In genomic region chr9:78178197-78178596, GRCm38 (mm10) we compare ENCODE assay signal across 23 mouse cellular contexts. TPM values are rescaled to one million over a fixed set of nuclear protein-coding genes. Genes with fewer than 3 reads are reported as not detected.
DNase-seq lines count a peak whose midpoint lies in the region; ATAC-seq lines count a peak whose summit lies in the region.
"Had no signal": no experiment of that assay in that cellular context is flagged by ENCODE, and none has a peak within 500 bp of the region (broad histone marks: within the 10 kb centered on the region; RNA-seq: fewer than 3 reads in every experiment).

No protein-coding gene starts in this region.

- no peaks in the 10 kb centered on the region for H3K27me3 ChIP-seq in midbrain, embryonic 11.5 days (ENCODE audit: control insufficient read depth, insufficient read depth, low read length)
- no peaks in the 10 kb centered on the region for H3K27me3 ChIP-seq in midbrain, embryonic 13.5 days
- H3K27me3 ChIP-seq in stomach, embryonic 15.5 days (replicated peaks), result no peaks in the 10 kb centered on the region
- H3K27me3 ChIP-seq in stomach, embryonic 16.5 days (ENCODE audit: control insufficient read depth, insufficient read depth, low read length), result no peaks in the 10 kb centered on the region
- H3K27me3 ChIP-seq in hindbrain, embryonic 12.5 days, result no peaks in the 10 kb centered on the region
- H3K27me3 ChIP-seq: embryonic facial prominence, embryonic 13.5 days; embryonic facial prominence, embryonic 15.5 days; forebrain, embryonic 12.5 days had no signal

- H3K4me2 ChIP-seq in midbrain, embryonic 11.5 days, result no peak overlapping the region
- no peak overlapping the region for H3K4me2 ChIP-seq in midbrain, embryonic 13.5 days (replicated peaks)
- H3K4me2 ChIP-seq in stomach, embryonic 15.5 days, result no peak overlapping the region
- H3K4me2 ChIP-seq in stomach, embryonic 16.5 days (ENCODE audit: low read depth, low read length), result no peak overlapping the region
- H3K4me2 ChIP-seq in hindbrain, embryonic 12.5 days (replicated peaks), result no peak overlapping the region
- H3K4me2 ChIP-seq: embryonic facial prominence, embryonic 13.5 days; embryonic facial prominence, embryonic 15.5 days; forebrain, embryonic 12.5 days had no signal

- H3K27ac ChIP-seq in midbrain, embryonic 11.5 days (ENCODE audit: low read depth, low read length), result no peak overlapping the region
- no peak overlapping the region for H3K27ac ChIP-seq in midbrain, embryonic 13.5 days
- H3K27ac ChIP-seq in stomach, embryonic 15.5 days, result peak overlapping the region; percentile 54; the same call in 1 of the 2 replicates
- H3K27ac ChIP-seq in stomach, embryonic 16.5 days (ENCODE audit: low read length), result peak overlapping the region; percentile 48
- no peak overlapping the region for H3K27ac ChIP-seq in hindbrain, embryonic 12.5 days
- H3K27ac ChIP-seq: embryonic facial prominence, embryonic 13.5 days; embryonic facial prominence, embryonic 15.5 days; forebrain, embryonic 10.5 days; forebrain, embryonic 12.5 days had no signal

- H3K9ac ChIP-seq in midbrain, embryonic 11.5 days (ENCODE audit: low read length), result no peak overlapping the region
- H3K9ac ChIP-seq in midbrain, embryonic 13.5 days (replicated peaks), result no peak overlapping the region
- H3K9ac ChIP-seq in stomach, embryonic 15.5 days, result no peak overlapping the region
- no peak overlapping the region for H3K9ac ChIP-seq in stomach, embryonic 16.5 days (ENCODE audit: low read length)
- H3K9ac ChIP-seq in hindbrain, embryonic 12.5 days, result no peak overlapping the region
- H3K9ac ChIP-seq: embryonic facial prominence, embryonic 13.5 days; embryonic facial prominence, embryonic 15.5 days; forebrain, embryonic 12.5 days had no signal

- WGBS in midbrain, embryonic 11.5 days, result 85% methylated on average over 5 of the region's 5 CpGs
- WGBS in midbrain, embryonic 13.5 days, result 84% methylated on average over 5 of the region's 5 CpGs
- WGBS in stomach, embryonic 15.5 days, result 79% methylated on average over 5 of the region's 5 CpGs
- 83% methylated on average over 5 of the region's 5 CpGs for WGBS in stomach, embryonic 16.5 days
- WGBS in hindbrain, embryonic 12.5 days, result 82% methylated on average over 5 of the region's 5 CpGs

- H3K4me1 ChIP-seq in midbrain, embryonic 11.5 days (ENCODE audit: control insufficient read depth, insufficient read depth, low read length), result no peaks in the 10 kb centered on the region
- H3K4me1 ChIP-seq in midbrain, embryonic 13.5 days (replicated peaks), result peaks cover 14% of the 10 kb centered on the region; the same call in 1 of the 2 replicates
- 0 out of 2 replicates have a peak, but pooled peaks cover 8% of the 10 kb centered on the region for H3K4me1 ChIP-seq in stomach, embryonic 15.5 days
- H3K4me1 ChIP-seq in stomach, embryonic 16.5 days (ENCODE audit: control insufficient read depth, insufficient read depth, low read length), result peaks cover 11% of the 10 kb centered on the region
- H3K4me1 ChIP-seq in hindbrain, embryonic 12.5 days, result 0 out of 2 replicates have a peak, but pooled peaks cover 3% of the 10 kb centered on the region

- no peaks in the 10 kb centered on the region for H3K36me3 ChIP-seq in midbrain, embryonic 11.5 days (ENCODE audit: control insufficient read depth, insufficient read depth, low read length)
- no peaks in the 10 kb centered on the region for H3K36me3 ChIP-seq in midbrain, embryonic 13.5 days
- no peaks in the 10 kb centered on the region for H3K36me3 ChIP-seq in stomach, embryonic 15.5 days
- no peaks in the 10 kb centered on the region for H3K36me3 ChIP-seq in stomach, embryonic 16.5 days (ENCODE audit: control insufficient read depth, insufficient read depth, low read length)
- no peaks in the 10 kb centered on the region for H3K36me3 ChIP-seq in hindbrain, embryonic 12.5 days
- H3K36me3 ChIP-seq: embryonic facial prominence, embryonic 13.5 days; embryonic facial prominence, embryonic 15.5 days; forebrain, embryonic 10.5 days; forebrain, embryonic 12.5 days had no signal

- peak; percentile 69 for DNase-seq in midbrain, embryonic 11.5 days (ENCODE audit: low spot score, missing footprints)
- DNase-seq in cerebellum, postnatal 25 days, result no peak
- DNase-seq: adrenal gland, adult 2 months; adrenal gland, postnatal 14 days; adrenal gland, postnatal 36 days; cerebellum, adult 11-12 months; cerebellum, adult 2 months; cerebellum, adult 9-10 months; cerebellum, postnatal 10 days; cerebellum, postnatal 36 days; embryo, embryonic 11 days had no signal

- no peak overlapping the region for H3K4me3 ChIP-seq in midbrain, embryonic 11.5 days (ENCODE audit: low read depth, low read length)
- H3K4me3 ChIP-seq in midbrain, embryonic 13.5 days (replicated peaks), result no peak overlapping the region
- no peak overlapping the region for H3K4me3 ChIP-seq in stomach, embryonic 15.5 days (replicated peaks)
- no peak overlapping the region for H3K4me3 ChIP-seq in stomach, embryonic 16.5 days (replicated peaks; ENCODE audit: low read length)
- no peak overlapping the region for H3K4me3 ChIP-seq in hindbrain, embryonic 12.5 days
- H3K4me3 ChIP-seq: embryonic facial prominence, embryonic 13.5 days; embryonic facial prominence, embryonic 15.5 days; erythroblast, embryonic 14.5 days; forebrain, embryonic 10.5 days; forebrain, embryonic 12.5 days had no signal

- H3K9me3 ChIP-seq in midbrain, embryonic 11.5 days (ENCODE audit: control insufficient read depth, low read length), result no peaks in the 10 kb centered on the region
- no peaks in the 10 kb centered on the region for H3K9me3 ChIP-seq in midbrain, embryonic 13.5 days
- no peaks in the 10 kb centered on the region for H3K9me3 ChIP-seq in stomach, embryonic 15.5 days
- H3K9me3 ChIP-seq in stomach, embryonic 16.5 days (replicated peaks; ENCODE audit: control insufficient read depth, low read length), result no peaks in the 10 kb centered on the region
- no peaks in the 10 kb centered on the region for H3K9me3 ChIP-seq in hindbrain, embryonic 12.5 days (replicated peaks)
- H3K9me3 ChIP-seq: embryonic facial prominence, embryonic 13.5 days; embryonic facial prominence, embryonic 15.5 days; forebrain, embryonic 10.5 days; forebrain, embryonic 12.5 days had no signal

- no peak for ATAC-seq in midbrain, embryonic 11.5 days (ENCODE audit: low FRiP score)
- ATAC-seq in midbrain, embryonic 13.5 days, result no peak
- no peak for ATAC-seq in stomach, embryonic 15.5 days (ENCODE audit: insufficient read depth, low FRiP score, low read depth)
- no peak for ATAC-seq in stomach, embryonic 16.5 days (ENCODE audit: insufficient read depth, low FRiP score)
- ATAC-seq in hindbrain, embryonic 12.5 days (ENCODE audit: low FRiP score), result no peak
- ATAC-seq: forebrain, embryonic 14.5 days; forebrain, embryonic 16.5 days had no signal

RNA-seq across cellular contexts. Expression of gene Gsta4, which starts 4.4 kb away (rescaled TPM):
- 24.9 and 27.2 TPM in 2 replicates for polyA plus RNA-seq in midbrain, embryonic 11.5 days (2014; fragmentation: Nextera tagmentation; extraction: Ambion mirVana)
- polyA plus RNA-seq in midbrain, embryonic 13.5 days (2015; fragmentation: Nextera tagmentation; extraction: Ambion mirVana), result 15.5 and 19.5 TPM in 2 replicates
- 433 and 454 TPM in 2 replicates for polyA plus RNA-seq in stomach, embryonic 15.5 days (2015; fragmentation: Nextera tagmentation; extraction: Ambion mirVana)
- polyA plus RNA-seq in stomach, embryonic 16.5 days (2015; fragmentation: Nextera tagmentation; extraction: Ambion mirVana), result 784 and 968 TPM in 2 replicates
- 51.5 and 53.6 TPM in 2 replicates for polyA plus RNA-seq in hindbrain, embryonic 12.5 days (2016; fragmentation: Nextera tagmentation; extraction: Ambion mirVana)

RNA-seq across cellular contexts. Expression of gene Gsta1, which starts 52.3 kb away (rescaled TPM):
- polyA plus RNA-seq in midbrain, embryonic 11.5 days (2014; fragmentation: Nextera tagmentation; extraction: Ambion mirVana), result not detected in 2 replicates
- not detected in 2 replicates for polyA plus RNA-seq in midbrain, embryonic 13.5 days (2015; fragmentation: Nextera tagmentation; extraction: Ambion mirVana)
- 36.1 and 42.7 TPM in 2 replicates for polyA plus RNA-seq in stomach, embryonic 15.5 days (2015; fragmentation: Nextera tagmentation; extraction: Ambion mirVana)
- 109 and 152 TPM in 2 replicates for polyA plus RNA-seq in stomach, embryonic 16.5 days (2015; fragmentation: Nextera tagmentation; extraction: Ambion mirVana)
- polyA plus RNA-seq in hindbrain, embryonic 12.5 days (2016; fragmentation: Nextera tagmentation; extraction: Ambion mirVana), result not detected in 2 replicates
- polyA plus RNA-seq: adrenal gland, adult 2 months; cerebellum, adult 2 months; embryonic facial prominence, embryonic 11.5 days; erythroblast, embryonic 14.5 days; forebrain, embryonic 10.5 days; forebrain, embryonic 12.5 days; forebrain, embryonic 14.5 days; forebrain, embryonic 16.5 days had no signal

Comparison
In these comparisons a context has a peak if more than half of its experiments do, and no peak if none do; other contexts are left out.
1. H3K27ac ChIP-seq: peak in stomach, embryonic 15.5 days (single experiment) and stomach, embryonic 16.5 days (single experiment); none in midbrain, embryonic 11.5 days (single experiment), midbrain, embryonic 13.5 days (single experiment) and hindbrain, embryonic 12.5 days (single experiment).
2. RNA of gene Gsta1, which starts 52.3 kb away (polyA plus RNA-seq): 109 to 152 TPM in stomach, embryonic 16.5 days and 36.1 to 42.7 TPM in stomach, embryonic 15.5 days; not detected in midbrain, embryonic 11.5 days, not detected in midbrain, embryonic 13.5 days and not detected in hindbrain, embryonic 12.5 days; every median in the first group is over 10 times any median in the second.